Mouse (Mus musculus): ENCODE data around the gene Diras2. TPM values are rescaled to one million over a fixed set of nuclear protein-coding genes. Genes with fewer than 3 reads are reported as not detected.

Diras2 gene
- total RNA-seq (2021): under 1 TPM; 0.16 to 0.38 TPM
- long read RNA-seq, experiment 1: 0 reads
- long read RNA-seq, experiment 2: 0 reads

DNA sequence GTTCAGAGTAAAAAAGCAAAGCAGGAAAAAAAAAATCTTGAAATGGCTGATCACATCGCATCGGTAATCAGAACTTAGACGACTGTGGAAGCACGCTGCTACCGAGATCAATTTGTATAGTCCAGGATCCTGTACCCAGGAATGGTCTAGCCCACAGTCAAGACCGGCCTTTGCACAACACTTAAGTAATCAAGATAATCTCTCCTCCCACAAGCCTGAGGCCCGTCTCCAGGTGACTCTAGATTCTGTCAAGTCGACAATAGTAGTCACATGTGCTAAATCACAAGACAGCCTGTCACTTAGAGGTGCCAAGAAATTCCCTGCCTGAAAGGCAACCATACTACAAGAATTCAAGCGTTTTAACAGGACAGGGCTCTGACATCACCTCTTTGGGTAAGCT, at the start of gene Diras2:
TSS of gene Diras2 (minus strand) at position 159 of the 400 bp plus-strand sequence.
- DNase-seq: no peak

- DNase-seq: no peak
Observed at GRCm38 (mm10) chr13:52578776-52579175, 47.7 kb upstream of the Diras2 start.

DNA sequence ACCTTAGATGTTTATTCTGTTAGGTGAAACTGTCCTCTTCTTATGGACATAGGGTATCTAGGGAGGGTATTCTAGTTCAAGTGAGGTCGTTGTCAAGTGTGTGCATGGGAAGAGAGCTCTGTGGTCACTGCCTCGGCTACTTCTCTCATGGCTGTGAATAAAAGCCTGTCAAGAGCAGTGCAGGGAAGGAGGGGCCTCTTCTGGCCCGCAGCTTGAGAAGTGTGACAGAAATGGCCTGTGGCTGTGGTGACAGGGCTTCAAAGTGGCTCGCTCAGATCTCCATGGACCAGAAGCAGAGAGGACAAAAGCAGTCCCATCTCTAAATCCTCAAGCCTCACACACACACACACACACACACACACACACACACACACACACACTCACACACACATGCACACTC, 46.9 kb upstream of the Diras2 start:
- DNase-seq: no peak

- no peak for DNase-seq
Observed at GRCm38 (mm10) chr13:52577326-52577920, 46.3 kb upstream of the Diras2 start.

GRCm38 (mm10) chr13:52576841-52577240, 45.8 kb upstream of the Diras2 start:
- no peak for DNase-seq

DNA sequence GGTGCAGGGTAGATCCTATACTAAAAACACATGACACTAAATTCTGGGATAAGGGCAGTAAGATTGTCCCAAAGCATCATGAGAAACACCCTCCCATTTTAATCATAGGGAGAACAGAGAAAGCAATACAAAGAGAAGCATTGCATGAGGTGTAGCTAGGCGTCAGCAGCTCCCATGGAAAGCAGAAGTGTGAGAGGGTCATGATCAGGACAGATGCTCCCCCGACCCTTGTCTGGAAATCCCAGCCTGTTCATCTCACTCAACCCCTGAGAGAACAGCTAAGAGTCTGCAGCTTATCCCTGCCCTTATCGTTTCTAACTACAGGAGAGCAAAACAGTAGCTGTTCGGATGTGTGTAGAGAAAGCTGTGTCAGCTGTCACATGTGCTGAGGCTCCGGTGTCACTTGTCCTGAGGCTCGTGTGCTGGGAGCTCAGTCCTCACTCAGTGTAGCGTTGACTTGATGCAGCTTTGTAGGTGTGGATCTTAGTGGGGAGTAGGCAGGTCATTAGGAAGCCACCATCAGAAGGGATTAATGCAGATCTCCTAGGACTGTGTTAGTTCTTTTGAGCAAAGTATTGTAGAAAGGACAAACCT, 45.0 kb upstream of the Diras2 start:
- DNase-seq: no peak

- no peak for DNase-seq
Observed at GRCm38 (mm10) chr13:52575483-52575882, 44.4 kb upstream of the Diras2 start.

DNA sequence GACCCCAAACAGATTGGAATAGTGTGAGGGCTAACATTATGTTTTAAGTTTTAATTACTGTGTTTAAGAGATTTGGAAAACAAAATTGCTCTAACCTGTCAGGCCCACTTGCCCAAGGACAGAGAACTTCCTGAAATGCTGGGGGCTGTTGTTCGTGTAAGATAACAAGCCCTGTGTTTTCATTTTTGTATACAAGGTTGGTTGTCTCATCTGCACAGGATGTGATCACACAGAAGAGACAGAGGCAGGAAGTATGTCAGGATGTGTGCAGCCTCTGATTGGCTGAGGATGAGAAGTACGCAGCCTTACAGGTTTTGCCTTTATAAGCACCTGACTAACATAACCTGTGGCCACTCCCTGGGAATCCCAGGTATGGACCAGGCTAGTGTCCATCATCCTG, 43.2 kb upstream of the Diras2 start:
- DNase-seq: no peak

GRCm38 (mm10) chr13:52572451-52573446, 41.7 kb upstream of the Diras2 start:
- DNase-seq: no peak

GRCm38 (mm10) chr13:52571591-52572384, 40.7 kb upstream of the Diras2 start:
- DNase-seq: no peak

DNA sequence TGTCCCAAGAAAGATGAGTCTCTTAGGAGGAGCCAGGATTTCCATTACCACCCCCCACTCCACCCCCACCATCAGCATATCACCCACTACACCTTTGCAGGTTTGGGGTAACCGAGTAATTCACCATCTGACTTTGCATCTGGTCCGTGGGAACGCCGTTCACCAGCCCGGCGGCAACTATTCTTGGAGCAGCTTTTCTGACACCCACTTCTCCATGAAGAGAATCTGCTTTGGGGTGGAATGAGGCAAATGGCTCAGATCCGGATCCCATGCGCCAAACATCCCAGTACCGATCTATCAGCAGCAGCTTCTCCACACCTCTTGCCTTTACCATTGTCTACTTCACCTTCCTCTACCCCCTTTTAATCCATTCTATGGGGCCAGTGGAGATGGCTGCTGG, 39.2 kb upstream of the Diras2 start:
- no peak for DNase-seq

DNA sequence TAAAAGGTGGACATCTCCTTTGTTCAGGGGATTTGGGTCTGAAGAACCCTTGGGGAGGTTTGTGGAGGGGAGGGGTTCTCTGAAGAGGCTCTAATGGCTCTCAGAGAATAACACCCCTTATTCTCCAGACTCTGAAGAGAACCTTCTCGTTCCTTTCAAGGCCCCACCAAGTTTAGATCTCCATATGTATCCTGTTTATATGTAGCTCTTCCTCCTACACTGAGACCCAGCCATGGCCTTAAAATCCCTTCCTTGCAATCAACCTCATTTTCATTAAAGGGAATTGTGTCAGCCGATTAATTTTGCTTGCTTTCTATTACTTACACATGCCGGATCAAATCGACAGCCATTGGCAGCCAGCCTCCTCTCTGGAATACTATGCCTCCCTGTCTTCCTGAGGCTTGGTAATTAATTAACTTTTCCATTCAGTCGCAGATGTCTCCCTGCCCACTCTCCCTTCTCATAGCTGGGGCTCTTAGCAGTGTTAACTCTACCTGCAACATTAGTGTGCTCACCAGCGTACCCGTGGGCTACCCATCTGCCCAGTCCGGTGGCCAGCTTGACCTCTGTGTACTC, 38.2 kb upstream of the Diras2 start:
- no peak for DNase-seq

- DNase-seq: no peak
Observed at GRCm38 (mm10) chr13:52566777-52567176, 35.7 kb upstream of the Diras2 start.

DNA sequence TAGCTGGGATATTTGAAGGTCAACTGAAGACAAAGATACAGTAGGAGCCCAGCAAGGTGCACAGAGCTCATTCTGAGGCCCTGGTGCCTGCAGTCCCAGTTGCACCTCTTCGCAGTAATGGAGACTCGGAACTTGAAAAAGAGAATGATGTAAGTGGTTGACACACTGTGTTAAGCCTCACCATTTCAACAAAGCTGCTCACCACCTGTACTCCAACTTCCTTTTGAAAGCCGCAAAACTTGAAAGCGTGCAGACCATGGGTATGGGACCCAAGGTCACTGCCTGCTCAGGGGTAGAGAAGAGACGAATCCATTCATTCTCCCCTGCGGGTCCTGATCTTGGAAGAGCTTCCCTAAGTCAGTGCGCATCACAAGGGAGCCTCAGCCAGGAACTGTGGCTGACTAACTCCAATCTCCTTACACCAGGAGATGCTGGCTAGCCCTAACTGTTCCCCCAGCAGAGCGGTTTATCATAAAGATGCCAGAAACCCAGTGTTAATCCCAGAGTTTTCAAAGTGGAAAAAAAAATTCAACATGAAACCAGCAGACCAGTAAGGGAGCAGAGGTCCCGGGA, 35.2 kb upstream of the Diras2 start:
- DNase-seq: no peak

DNA sequence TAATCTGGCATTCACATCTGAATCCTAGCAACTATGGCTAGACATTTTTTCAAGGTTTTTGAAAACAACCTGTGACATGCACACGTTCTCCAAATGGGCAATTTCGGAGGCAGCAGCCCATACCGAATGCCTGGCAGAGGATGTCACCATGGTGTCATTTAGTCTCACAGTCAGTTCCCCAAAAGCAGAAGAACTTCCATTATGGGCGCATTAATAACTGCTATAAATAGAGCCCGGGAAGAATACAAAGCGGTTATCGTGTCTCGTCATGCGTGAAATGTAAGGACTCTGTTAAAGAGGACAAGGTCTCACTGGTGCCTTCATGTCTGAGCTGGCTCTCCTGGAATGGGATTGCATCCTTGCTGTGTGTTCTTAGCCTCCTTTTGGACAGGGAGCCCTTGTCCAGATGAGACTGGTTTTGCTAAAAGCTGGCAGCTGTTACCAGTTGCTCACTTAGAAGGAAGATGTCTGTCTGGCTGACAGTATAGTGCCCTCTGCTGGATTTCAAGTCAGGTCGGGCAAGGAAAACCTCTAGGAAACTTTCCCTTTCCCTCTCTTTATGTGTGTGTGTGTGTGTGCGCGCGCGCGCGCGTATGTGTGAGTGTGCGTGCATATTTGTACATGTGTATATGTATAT, 34.1 kb upstream of the Diras2 start:
- DNase-seq: no peak

GRCm38 (mm10) chr13:52562166-52562571, 31.1 kb upstream of the Diras2 start:
- DNase-seq: no peak

DNA sequence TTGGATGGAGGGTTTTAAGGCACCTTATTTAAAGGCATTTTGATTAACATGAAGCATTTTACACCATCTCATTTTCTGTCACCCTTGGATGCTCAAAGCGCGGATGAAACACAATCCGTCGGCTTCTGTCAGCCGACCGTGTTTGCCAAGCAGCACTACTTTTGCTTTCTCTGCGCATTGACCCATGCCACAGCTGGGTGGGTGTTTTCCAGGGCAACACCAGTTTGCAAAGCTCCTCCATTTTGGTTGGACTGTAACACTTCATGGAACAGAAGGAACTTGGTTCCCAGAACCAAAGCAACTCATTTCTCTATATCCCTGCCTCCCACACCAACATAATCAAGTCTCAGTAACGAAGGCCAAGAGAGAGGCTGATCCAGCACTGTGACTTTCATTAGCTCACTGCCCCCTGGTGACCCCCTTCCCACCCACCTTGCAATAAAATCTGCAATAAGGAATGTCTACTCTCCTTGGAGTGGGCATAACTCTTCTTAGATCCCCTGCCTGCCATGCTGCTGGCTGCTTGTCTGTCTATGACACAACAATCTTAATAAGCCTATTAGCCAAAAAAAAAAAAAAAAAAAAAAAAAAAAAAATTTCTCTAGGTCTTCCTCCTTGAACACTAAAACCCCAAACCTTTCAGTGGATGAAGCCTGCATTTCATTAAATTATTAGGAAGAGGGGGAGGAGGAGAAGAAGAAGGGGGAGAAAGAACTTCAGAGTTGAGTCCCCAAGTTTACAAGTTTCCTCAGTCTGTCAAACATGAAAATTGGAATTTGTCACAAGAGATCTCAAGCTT, 30.5 kb upstream of the Diras2 start:
- no peak for DNase-seq

DNA sequence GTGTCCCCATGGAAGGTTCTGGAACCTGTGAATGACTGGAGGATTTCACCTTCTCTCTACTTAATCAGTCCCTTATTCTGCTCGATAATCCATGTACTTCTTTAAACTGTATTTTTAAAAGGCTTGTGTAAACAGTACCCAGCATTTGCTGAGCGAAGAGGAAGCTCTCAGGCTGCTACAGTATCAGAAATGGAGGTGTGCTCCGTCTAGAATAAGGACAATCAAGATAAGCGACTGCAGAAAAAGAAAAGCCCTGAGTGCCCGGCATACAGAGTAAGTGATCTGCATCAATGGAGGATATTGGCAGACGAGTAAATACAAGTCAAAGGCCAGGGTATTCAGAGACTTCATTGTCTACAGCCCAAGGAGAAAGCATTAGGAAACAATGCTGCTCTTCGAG, 26.3 kb upstream of the Diras2 start:
- DNase-seq: no peak

DNA sequence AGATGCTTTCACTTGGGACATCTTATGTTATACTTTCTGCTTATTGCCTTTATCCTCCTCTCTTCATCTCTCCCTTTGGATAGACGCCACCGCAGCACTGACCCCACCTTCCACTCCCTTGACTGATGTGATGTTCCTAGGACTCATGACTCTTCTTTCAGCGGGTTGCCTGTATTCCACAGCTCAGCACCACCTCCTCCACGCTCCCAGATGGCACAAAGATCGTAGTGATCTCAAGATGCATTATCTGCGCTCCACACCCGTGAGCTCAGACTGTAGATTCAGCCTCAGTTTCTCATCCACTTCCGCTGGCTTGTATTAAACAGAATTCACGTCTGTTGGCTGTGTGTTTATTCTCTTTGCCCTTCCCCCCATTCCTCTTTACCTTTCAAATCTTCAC, 23.6 kb upstream of the Diras2 start:
- no peak for DNase-seq

DNA sequence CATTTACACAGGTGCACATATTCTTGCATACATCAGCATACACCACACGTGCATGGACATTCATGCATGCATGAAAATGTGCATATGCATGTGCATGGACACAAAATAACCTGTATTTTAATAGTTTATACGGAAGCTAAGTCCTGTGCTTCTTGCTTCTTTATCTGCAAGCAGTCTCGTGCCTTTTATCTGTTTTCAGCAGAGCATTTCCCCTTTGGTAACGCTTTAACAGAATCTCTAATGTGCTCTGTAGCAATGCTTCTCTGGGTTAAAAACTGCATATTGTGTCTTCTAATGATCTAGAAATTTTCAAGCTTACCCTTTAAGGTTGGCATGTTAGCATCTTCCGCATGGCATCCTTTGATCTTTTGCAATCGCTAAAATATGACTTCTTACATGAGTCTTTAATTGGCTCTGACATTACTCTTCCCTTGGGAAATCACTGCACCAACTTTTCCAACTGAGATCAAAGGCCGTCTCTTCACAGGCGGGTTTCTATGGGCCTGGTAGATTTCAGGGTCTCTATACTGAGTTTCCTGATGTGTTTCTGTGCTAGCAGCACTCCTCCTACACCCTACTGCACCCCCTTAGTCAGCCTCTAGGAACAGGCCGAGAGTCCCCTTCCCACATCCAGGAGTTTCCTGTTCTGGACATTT, 21.9 kb upstream of the Diras2 start:
- DNase-seq: no peak
